Mouse (Mus musculus) kidney, embryonic 14.5 days (tissue): Measurements from ENCODE around the gene Tnfrsf11a. TPM values are rescaled to one million over a fixed set of nuclear protein-coding genes. Genes with fewer than 3 reads are reported as not detected.

Source experiments
- ATAC-seq: fragments of 200-750 bp; cut with Nextera tagmentation; 2 replicates; pipeline ENCODE4 v1.8.0; 2017; ENCODE audit warnings: moderate number of reproducible peaks, mild to moderate bottlenecking, moderate TSS enrichment, moderate library complexity; ENCODE audit not compliant: low FRiP score, low TSS enrichment
- H3K27ac ChIP-seq: fragments of 300-500 bp; sonication (generic); 2 replicates; pipeline ENCODE4 v1.5.1; 2014; ENCODE audit warnings: low read depth, mild to moderate bottlenecking, low read length, moderate library complexity, mixed read lengths
- H3K27me3 ChIP-seq: fragments of 300-500 bp; sonication (generic); 2 replicates; pipeline ENCODE4 v1.6.1; 2014; ENCODE audit warnings: mild to moderate bottlenecking, low read length; ENCODE audit not compliant: control insufficient read depth, insufficient read depth
- H3K36me3 ChIP-seq: fragments of 300-500 bp; sonication (generic); 2 replicates; pipeline ENCODE4 v1.6.1; 2014; ENCODE audit warnings: low read length, mixed read lengths; ENCODE audit not compliant: control insufficient read depth, insufficient read depth
- H3K4me1 ChIP-seq: fragments of 300-500 bp; sonication (generic); 2 replicates; pipeline ENCODE4 v1.6.1; 2014; ENCODE audit warnings: low read length, mixed read lengths; ENCODE audit not compliant: control insufficient read depth, insufficient read depth
- H3K4me2 ChIP-seq: fragments of 300-500 bp; sonication (generic); replicated peaks from 2 replicates; pipeline ENCODE4 v1.6.1; 2014; ENCODE audit warnings: low read depth, mild to moderate bottlenecking, low read length
- H3K4me3 ChIP-seq: fragments of 300-500 bp; sonication (generic); 2 replicates; pipeline ENCODE4 v1.5.1; 2014; ENCODE audit warnings: mild to moderate bottlenecking, low read length
- H3K9ac ChIP-seq: fragments of 300-500 bp; sonication (generic); 2 replicates; pipeline ENCODE4 v1.6.1; 2014; ENCODE audit warnings: low read depth, mild to moderate bottlenecking, low read length, moderate library complexity
- H3K9me3 ChIP-seq: fragments of 300-500 bp; sonication (generic); 2 replicates; pipeline ENCODE4 v1.6.1; 2016; ENCODE audit warnings: low read length; ENCODE audit not compliant: control insufficient read depth
- WGBS: fragments of 180-500 bp; shearing (Covaris S2); extraction: QIAGEN DNeasy Blood & Tissue Kit; methylation state at CpG from one replicate; pipeline ENCODE4 v1.1.7; 2014; 5-methylcytosine and 5-hydroxymethylcytosine counted together
- polyA plus RNA-seq: library from polyadenylated mRNA; unstranded; fragments of >200 nt; fragmentation: Nextera tagmentation; extraction: Ambion mirVana; gene quantifications from 2 replicates; pipeline ENCODE4 v1.2.1, GENCODE M21; 2014

The Tnfrsf11a gene
- polyA plus RNA-seq, 1 experiment from 2014 or later = 0.88 TPM

DNA sequence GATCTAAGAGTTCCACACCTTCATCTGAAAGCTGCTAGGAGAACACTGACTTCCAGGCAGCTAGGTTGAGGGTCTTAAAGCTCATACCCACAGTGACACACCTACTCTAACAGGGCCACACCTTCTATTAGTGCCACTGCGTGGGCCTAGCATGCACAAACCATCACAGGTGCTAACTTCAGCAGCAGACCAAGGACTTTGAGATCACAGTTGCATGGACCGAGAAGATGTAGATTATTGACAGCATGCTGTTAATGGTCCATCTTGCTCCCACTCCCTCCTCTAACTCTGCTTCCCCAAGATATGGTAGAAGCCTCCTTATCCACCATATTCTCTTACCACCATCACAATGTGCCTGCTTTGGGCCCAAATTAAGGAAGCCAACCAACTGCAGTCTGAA is 79.2 kb downstream of the Tnfrsf11a start:
- ATAC-seq = no peak
- H3K9ac ChIP-seq = no peak overlapping the region
- H3K27me3 ChIP-seq = no peaks in the 10 kb centered on the region
- H3K4me3 ChIP-seq = no peak overlapping the region
- 85% methylated on average over 2 of the region's 2 CpGs for WGBS
- H3K4me1 ChIP-seq = no peaks in the 10 kb centered on the region
- no peak overlapping the region for H3K4me2 ChIP-seq
- H3K36me3 ChIP-seq = no peaks in the 10 kb centered on the region
- no peaks in the 10 kb centered on the region for H3K9me3 ChIP-seq
- H3K27ac ChIP-seq = no peak overlapping the region

GRCm38 (mm10) chr1:105876589-105876988 is 96.1 kb downstream of the Tnfrsf11a start:
- 88% methylated on average over 6 of the region's 6 CpGs for WGBS
- H3K36me3 ChIP-seq = no peaks in the 10 kb centered on the region

DNA sequence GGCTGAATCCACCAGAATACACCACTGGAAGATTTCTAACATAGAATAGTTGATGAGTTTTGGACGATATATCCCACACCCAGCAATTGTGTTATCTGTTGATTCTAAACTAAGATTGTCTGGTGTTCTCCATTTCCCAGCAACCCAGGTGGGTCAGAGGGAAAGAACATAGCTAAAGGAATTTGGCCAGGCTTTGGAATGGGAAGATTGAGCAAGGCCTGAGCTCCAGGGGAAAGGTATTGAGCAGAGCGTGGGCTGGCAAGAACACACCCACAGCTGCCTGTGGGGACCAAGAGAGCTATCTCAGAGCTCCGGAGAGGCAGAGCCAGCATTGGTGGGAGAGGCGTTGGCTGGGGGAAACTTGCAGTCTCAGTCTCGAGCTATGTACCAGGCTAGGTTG is 97.3 kb downstream of the Tnfrsf11a start:
- Histone ChIP-seq H3K4me3 (no peak overlapping the region), H3K4me1 (no peaks in the 10 kb centered on the region), H3K27ac (no peak overlapping the region), H3K36me3 (no peaks in the 10 kb centered on the region), H3K4me2 (no peak overlapping the region), H3K27me3 (no peaks in the 10 kb centered on the region), H3K9me3 (no peaks in the 10 kb centered on the region), H3K9ac (no peak overlapping the region)
- 84% methylated on average over 5 of the region's 5 CpGs for WGBS
- no peak for ATAC-seq

More at GRCm38 (mm10) chr1:105876589-105876988, 96.1 kb downstream of the Tnfrsf11a start:
- H3K4me3 ChIP-seq = no peak overlapping the region
- H3K4me2 ChIP-seq = no peak overlapping the region
- no peaks in the 10 kb centered on the region for H3K9me3 ChIP-seq
- no peaks in the 10 kb centered on the region for H3K4me1 ChIP-seq
- H3K27me3 ChIP-seq = no peaks in the 10 kb centered on the region
- H3K27ac ChIP-seq = no peak overlapping the region
- H3K9ac ChIP-seq = no peak overlapping the region
- ATAC-seq = no peak

DNA sequence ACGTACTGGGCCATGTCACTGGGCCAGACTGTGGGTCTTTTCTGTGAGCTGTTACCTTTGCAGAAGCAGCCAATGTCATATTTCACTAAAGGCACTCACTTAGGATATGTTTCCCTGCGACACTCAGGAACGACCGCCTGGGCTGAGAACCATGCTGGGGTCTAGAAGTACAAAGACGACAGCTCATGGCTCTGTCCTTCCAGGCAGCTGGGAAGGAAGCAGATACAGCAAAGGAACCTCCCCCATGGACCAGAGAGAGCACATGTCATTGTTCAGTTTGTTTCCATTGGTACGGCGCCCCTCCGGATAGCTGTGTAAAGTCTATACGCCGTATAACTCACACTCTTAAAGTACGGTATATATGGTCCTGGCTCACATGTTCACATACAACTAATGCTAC is 97.9 kb downstream of the Tnfrsf11a start:
- H3K9ac ChIP-seq = no peak overlapping the region
- H3K36me3 ChIP-seq = no peaks in the 10 kb centered on the region
- H3K4me2 ChIP-seq = no peak overlapping the region
- no peak for ATAC-seq
- no peaks in the 10 kb centered on the region for H3K9me3 ChIP-seq
- H3K4me1 ChIP-seq = no peaks in the 10 kb centered on the region
- WGBS = 90% methylated on average over 11 of the region's 11 CpGs
- H3K27me3 ChIP-seq = no peaks in the 10 kb centered on the region
- no peak overlapping the region for H3K4me3 ChIP-seq
- no peak overlapping the region for H3K27ac ChIP-seq

DNA sequence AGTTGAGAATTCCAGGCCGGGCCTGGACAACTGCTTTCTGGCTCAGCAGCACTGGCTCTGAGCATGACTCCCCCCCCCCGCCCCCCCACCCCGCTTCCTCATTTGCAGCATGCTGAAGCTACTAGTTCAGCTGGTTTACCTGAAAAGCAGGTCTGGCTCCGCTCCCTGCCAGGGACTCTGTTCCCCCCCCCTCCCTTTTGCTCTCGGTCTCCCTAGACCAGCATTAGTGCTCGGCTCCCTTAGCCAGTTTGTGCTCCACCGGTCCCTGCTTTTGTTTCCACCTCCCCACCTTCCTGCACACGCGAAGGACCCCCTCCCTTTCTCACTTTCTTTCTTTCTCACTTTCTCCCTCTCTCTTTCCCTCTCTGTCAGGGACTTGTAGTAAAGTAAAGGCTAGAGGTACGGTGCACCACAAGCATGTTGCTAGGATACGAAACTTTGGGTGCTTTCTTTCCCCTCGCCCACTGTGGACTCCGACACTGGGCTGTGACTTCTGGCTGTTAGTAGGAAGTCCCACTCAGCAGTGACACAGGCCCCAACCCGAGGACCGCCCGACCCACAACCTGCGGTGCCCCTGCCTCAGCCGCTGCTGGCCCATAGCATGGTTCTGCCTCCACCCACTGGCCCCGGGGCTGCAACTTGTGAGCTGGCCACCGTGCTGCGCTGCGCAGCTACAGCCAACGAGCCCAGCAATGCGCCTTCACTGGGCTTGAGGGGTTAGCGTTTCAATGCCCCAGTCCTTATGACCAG is 100.2 kb downstream of the Tnfrsf11a start:
- Histone ChIP-seq H3K27ac (peak overlapping the region; percentile 17; the same call in 1 of the 2 replicates), H3K9ac (peak overlapping the region; percentile 31), H3K4me3 (peak overlapping the region; percentile 27), H3K4me1 (no peaks in the 10 kb centered on the region), H3K4me2 (peak overlapping the region; percentile 42), H3K36me3 (no peaks in the 10 kb centered on the region), H3K9me3 (no peaks in the 10 kb centered on the region), H3K27me3 (no peaks in the 10 kb centered on the region)
- WGBS = 18% methylated on average over 25 of the region's 25 CpGs
- ATAC-seq = peak; percentile 77

DNA sequence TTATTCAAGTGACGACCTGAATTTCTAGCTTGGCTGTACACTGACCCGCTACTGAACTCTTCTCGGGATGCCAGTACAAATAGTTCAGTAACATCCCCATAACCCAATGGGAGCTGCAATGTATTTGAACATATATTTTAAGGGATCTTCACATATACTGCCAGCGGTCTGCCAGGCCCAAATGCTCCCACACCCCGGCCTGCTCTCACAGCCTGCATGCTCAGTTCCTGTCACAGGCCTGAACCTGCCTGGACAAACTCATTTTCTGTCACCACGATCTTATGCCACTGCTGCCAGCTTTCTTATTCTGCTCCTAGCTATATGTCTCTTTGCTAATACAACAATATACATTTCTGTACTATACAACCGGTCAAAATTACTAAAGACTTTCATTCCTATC is 100.9 kb downstream of the Tnfrsf11a start:
- 68% methylated on average over 7 of the region's 7 CpGs for WGBS
- no peaks in the 10 kb centered on the region for H3K36me3 ChIP-seq
- H3K4me3 ChIP-seq = no peak overlapping the region
- no peak overlapping the region for H3K27ac ChIP-seq
- H3K4me1 ChIP-seq = no peaks in the 10 kb centered on the region
- H3K9me3 ChIP-seq = no peaks in the 10 kb centered on the region
- H3K27me3 ChIP-seq = no peaks in the 10 kb centered on the region
- no peak overlapping the region for H3K9ac ChIP-seq
- no peak overlapping the region for H3K4me2 ChIP-seq
- ATAC-seq = no peak

GRCm38 (mm10) chr1:105883498-105883897 is 103.0 kb downstream of the Tnfrsf11a start:
- Histone ChIP-seq H3K4me3 (no peak overlapping the region), H3K27me3 (no peaks in the 10 kb centered on the region), H3K27ac (no peak overlapping the region), H3K4me2 (no peak overlapping the region), H3K36me3 (no peaks in the 10 kb centered on the region), H3K4me1 (no peaks in the 10 kb centered on the region), H3K9ac (no peak overlapping the region), H3K9me3 (no peaks in the 10 kb centered on the region)
- WGBS = 69% methylated on average over 2 of the region's 2 CpGs
- ATAC-seq = no peak

DNA sequence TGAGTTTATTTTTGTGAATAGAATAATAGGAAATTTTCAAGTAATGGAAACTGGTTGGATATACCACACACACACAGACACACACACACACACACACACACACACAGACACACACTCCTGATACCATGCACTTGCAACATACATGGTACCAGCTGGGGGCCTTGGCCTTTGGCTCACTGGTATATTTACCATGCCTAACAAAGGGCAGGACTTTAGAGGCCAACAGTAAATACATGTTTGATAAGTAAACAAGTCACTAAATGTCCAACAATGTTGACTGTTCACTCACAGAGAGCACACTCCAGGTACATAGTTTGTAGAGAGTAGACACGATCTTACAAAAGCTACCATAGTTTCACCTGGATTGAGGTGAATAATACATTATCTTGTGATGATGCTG is 104.6 kb downstream of the Tnfrsf11a start:
- Histone ChIP-seq H3K9me3 (no peaks in the 10 kb centered on the region), H3K4me1 (no peaks in the 10 kb centered on the region), H3K9ac (no peak overlapping the region), H3K27ac (no peak overlapping the region), H3K4me2 (no peak overlapping the region), H3K4me3 (no peak overlapping the region), H3K27me3 (no peaks in the 10 kb centered on the region), H3K36me3 (no peaks in the 10 kb centered on the region)
- WGBS = 97% methylated on average over 1 of the region's 1 CpGs
- ATAC-seq = no peak

DNA sequence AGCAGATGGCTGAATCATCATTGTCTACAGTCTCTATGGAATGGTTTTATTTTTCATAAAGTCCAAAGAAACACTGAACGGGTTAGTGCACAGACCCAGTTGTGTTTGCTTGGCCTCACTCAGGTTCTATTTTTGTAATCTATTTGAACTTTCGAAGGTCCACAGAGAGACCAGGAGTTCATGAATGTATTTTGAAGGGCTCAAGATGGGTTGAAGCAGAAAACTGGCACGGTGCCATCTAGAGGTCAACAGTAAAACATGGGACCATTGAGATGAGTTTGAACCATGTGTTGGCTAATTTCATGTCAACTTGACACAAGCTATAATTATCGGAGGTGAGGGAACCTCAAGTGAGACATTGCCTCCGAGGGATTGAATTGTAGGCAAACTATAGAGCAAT is 105.1 kb downstream of the Tnfrsf11a start:
- WGBS = 74% methylated on average over 5 of the region's 5 CpGs
- Histone ChIP-seq H3K4me3 (no peak overlapping the region), H3K4me2 (no peak overlapping the region), H3K27me3 (no peaks in the 10 kb centered on the region), H3K4me1 (no peaks in the 10 kb centered on the region), H3K9me3 (no peaks in the 10 kb centered on the region), H3K36me3 (no peaks in the 10 kb centered on the region), H3K27ac (no peak overlapping the region), H3K9ac (no peak overlapping the region)
- ATAC-seq = no peak
